Mouse (Mus musculus) embryonic facial prominence, embryonic 11.5 days (tissue): ENCODE data around the gene Tmem238l. TPM values are rescaled to one million over a fixed set of nuclear protein-coding genes. Genes with fewer than 3 reads are reported as not detected.

ENCODE experiments used
- polyA plus RNA-seq: library from polyadenylated mRNA; unstranded; fragments of >200 nt; fragmentation: Nextera tagmentation; extraction: Ambion mirVana; gene quantifications from 2 replicates; pipeline ENCODE4 v1.2.1, GENCODE M21; 2014

Tmem238l gene
- polyA plus RNA-seq, 1 experiment from 2014 or later, result not detected

Other genes starting within 250 kb of the Tmem238l start
- 3.5 and 4.1 TPM in 2 replicates for gene Pirt, start 44.7 kb upstream of the Tmem238l start, polyA plus RNA-seq
- 0.82 and 0.98 TPM in 2 replicates for gene Tmem220, start 68.5 kb downstream of the Tmem238l start, polyA plus RNA-seq
- gene Adprm, start 96.0 kb downstream of the Tmem238l start, polyA plus RNA-seq, result 37.0 and 39.5 TPM in 2 replicates
- gene Sco1, start 96.0 kb downstream of the Tmem238l start, polyA plus RNA-seq, result 20.6 and 21.9 TPM in 2 replicates
- gene Myh3, start 121.7 kb downstream of the Tmem238l start, polyA plus RNA-seq, result 3.2 and 6.5 TPM in 2 replicates
- gene Myh2, start 214.4 kb downstream of the Tmem238l start, polyA plus RNA-seq, result not detected in 2 replicates
- gene Myh1, start 243.4 kb downstream of the Tmem238l start, polyA plus RNA-seq, result 0.06 and 0.20 TPM in 2 replicates